In genomic region chr2:30807147-30807647, GRCm38 (mm10) we compare ENCODE assay signal across 7 mouse cellular contexts. TPM values are rescaled to one million over a fixed set of nuclear protein-coding genes. Genes with fewer than 3 reads are reported as not detected.
DNase-seq lines count a peak whose midpoint lies in the region; ATAC-seq and TF ChIP-seq lines count a peak whose summit lies in the region.

No protein-coding gene starts in this region.

- TF ChIP-seq CTCF in spleen, adult 2 months (IDR thresholded peaks at IDR 0.05; ENCODE audit: extremely low read depth, insufficient read depth, insufficient read length, insufficient replicate concordance): no peak

- no peak overlapping the region for H3K27ac ChIP-seq in spleen, adult 2 months (ENCODE audit: insufficient read depth, low read length)
- peak overlapping the region; percentile 31; the same call in 1 of the 2 replicates for H3K27ac ChIP-seq in forebrain, embryonic 11.5 days (ENCODE audit: low read depth, low read length)
- no peak overlapping the region; the same call in 1 of the 2 replicates for H3K27ac ChIP-seq in liver, embryonic 11.5 days (ENCODE audit: low read depth, low read length)
- peak overlapping the region; percentile 62 for H3K27ac ChIP-seq in stomach, embryonic 16.5 days (ENCODE audit: low read length)

- peak overlapping the region; percentile 54 for H3K4me3 ChIP-seq in spleen, adult 2 months (ENCODE audit: extremely low read depth, insufficient read depth, insufficient read length)
- peak overlapping the region; percentile 86 for H3K4me3 ChIP-seq in forebrain, embryonic 11.5 days (ENCODE audit: low read depth, low read length)
- peak overlapping the region; percentile 78 for H3K4me3 ChIP-seq in liver, embryonic 11.5 days (ENCODE audit: low read depth, low read length)
- H3K4me3 ChIP-seq in stomach, embryonic 16.5 days (replicated peaks; ENCODE audit: low read length): peak overlapping the region; percentile 87

- no peak for TF ChIP-seq POLR2A in spleen, adult 2 months (IDR thresholded peaks at IDR 0.05; ENCODE audit: low read depth, low read length)

- peaks cover 8% of the 10 kb centered on the region; the same call in 1 of the 2 replicates for H3K4me1 ChIP-seq in spleen, adult 2 months (ENCODE audit: control insufficient read depth, insufficient read depth, insufficient read length)
- H3K4me1 ChIP-seq in forebrain, embryonic 11.5 days (replicated peaks; ENCODE audit: control insufficient read depth, insufficient read depth, low read length): peaks cover 11% of the 10 kb centered on the region; the same call in 1 of the 2 replicates
- H3K4me1 ChIP-seq in liver, embryonic 11.5 days (replicated peaks; ENCODE audit: control insufficient read depth, insufficient read depth, low read length): peaks cover 14% of the 10 kb centered on the region
- H3K4me1 ChIP-seq in stomach, embryonic 16.5 days (ENCODE audit: control insufficient read depth, insufficient read depth, low read length): peaks cover 10% of the 10 kb centered on the region; the same call in 1 of the 2 replicates

- H3K4me2 ChIP-seq in forebrain, embryonic 11.5 days (ENCODE audit: low read depth, low read length, severe bottlenecking): peak overlapping the region; percentile 95
- H3K4me2 ChIP-seq in liver, embryonic 11.5 days: peak overlapping the region; percentile 69
- H3K4me2 ChIP-seq in stomach, embryonic 16.5 days (ENCODE audit: low read depth, low read length): peak overlapping the region; percentile 85

- H3K36me3 ChIP-seq in spleen, adult 2 months (ENCODE audit: control insufficient read depth, insufficient read depth, low read length): no peaks in the 10 kb centered on the region
- H3K36me3 ChIP-seq in forebrain, embryonic 11.5 days (ENCODE audit: control insufficient read depth, insufficient read depth, low read length): no peaks in the 10 kb centered on the region; the same call in 1 of the 2 replicates
- peaks cover 11% of the 10 kb centered on the region; the same call in 1 of the 2 replicates for H3K36me3 ChIP-seq in liver, embryonic 11.5 days (ENCODE audit: control insufficient read depth, insufficient read depth, low read length)
- H3K36me3 ChIP-seq in stomach, embryonic 16.5 days (ENCODE audit: control insufficient read depth, insufficient read depth, low read length): no peaks in the 10 kb centered on the region

- 8% methylated on average over 28 of the region's 28 CpGs for WGBS in spleen, adult 2 months
- WGBS in forebrain, embryonic 11.5 days: 6% methylated on average over 28 of the region's 28 CpGs
- WGBS in liver, embryonic 11.5 days: 9% methylated on average over 28 of the region's 28 CpGs
- 6% methylated on average over 28 of the region's 28 CpGs for WGBS in stomach, embryonic 16.5 days

- no peaks in the 10 kb centered on the region for H3K9me3 ChIP-seq in forebrain, embryonic 11.5 days (ENCODE audit: control insufficient read depth, low read length)
- no peaks in the 10 kb centered on the region for H3K9me3 ChIP-seq in liver, embryonic 11.5 days (ENCODE audit: control insufficient read depth, low read length)
- no peaks in the 10 kb centered on the region for H3K9me3 ChIP-seq in stomach, embryonic 16.5 days (replicated peaks; ENCODE audit: control insufficient read depth, low read length)

- H3K27me3 ChIP-seq in spleen, adult 2 months (ENCODE audit: control insufficient read depth, insufficient read depth, low read length): no peaks in the 10 kb centered on the region
- H3K27me3 ChIP-seq in forebrain, embryonic 11.5 days (ENCODE audit: control insufficient read depth, insufficient read depth, low read length): peaks cover under 1% of the 10 kb centered on the region
- peaks cover 13% of the 10 kb centered on the region for H3K27me3 ChIP-seq in liver, embryonic 11.5 days (replicated peaks; ENCODE audit: control insufficient read depth, insufficient read depth, low read length)
- H3K27me3 ChIP-seq in stomach, embryonic 16.5 days (ENCODE audit: control insufficient read depth, insufficient read depth, low read length): no peaks in the 10 kb centered on the region

- ATAC-seq in forebrain, embryonic 11.5 days (replicated peaks; ENCODE audit: low FRiP score): no peak; the same call in 1 of the 2 replicates
- 0 out of 2 replicates have a peak, but pooled peaks have one; percentile 24 for ATAC-seq in liver, embryonic 11.5 days (replicated peaks; ENCODE audit: low FRiP score)
- peak; percentile 6 for ATAC-seq in stomach, embryonic 16.5 days (ENCODE audit: insufficient read depth, low FRiP score)

- no peak for DNase-seq in spleen, adult 2 months (ENCODE audit: low read depth in 1 of 2, low spot score in 2 of 2)
- DNase-seq in spleen, postnatal 10 days (ENCODE audit: low spot score in 2 of 2): no peak
- DNase-seq in forebrain, embryonic 11.5 days (ENCODE audit: low spot score): peak; percentile 72
- no peak for DNase-seq in liver, embryonic 11.5 days (ENCODE audit: low spot score)
- DNase-seq in spleen, postnatal 4 days (ENCODE audit: low spot score in 2 of 2): no peak
- no peak for DNase-seq in cerebellum, adult 9-11 months

- H3K9ac ChIP-seq in forebrain, embryonic 11.5 days (ENCODE audit: low read length): peak overlapping the region; percentile 65
- H3K9ac ChIP-seq in liver, embryonic 11.5 days (ENCODE audit: low read depth, low read length): peak overlapping the region; percentile 63
- H3K9ac ChIP-seq in stomach, embryonic 16.5 days (ENCODE audit: low read length): peak overlapping the region; percentile 83

RNA-seq across cellular contexts. Expression of gene Ntmt1, which starts 0.4 kb away (rescaled TPM):
- polyA plus RNA-seq in spleen, adult 2 months (2012; rRNA removed): 16.6 and 21.7 TPM in 2 replicates
- 102 and 118 TPM in 2 replicates for polyA plus RNA-seq in forebrain, embryonic 11.5 days (2014; fragmentation: Nextera tagmentation; extraction: Ambion mirVana)
- 75.9 and 85.2 TPM in 2 replicates for polyA plus RNA-seq in liver, embryonic 11.5 days (2014; fragmentation: Nextera tagmentation; extraction: Ambion mirVana)
- 71.5 and 80.0 TPM in 2 replicates for polyA plus RNA-seq in stomach, embryonic 16.5 days (2015; fragmentation: Nextera tagmentation; extraction: Ambion mirVana)

RNA-seq across cellular contexts. Expression of gene 1700001O22Rik, which starts 3.7 kb away (rescaled TPM):
- polyA plus RNA-seq in spleen, adult 2 months (2012; rRNA removed): 0.46 and 0.67 TPM in 2 replicates
- polyA plus RNA-seq in forebrain, embryonic 11.5 days (2014; fragmentation: Nextera tagmentation; extraction: Ambion mirVana): 4.2 and 4.6 TPM in 2 replicates
- 0.40 and 0.75 TPM in 2 replicates for polyA plus RNA-seq in liver, embryonic 11.5 days (2014; fragmentation: Nextera tagmentation; extraction: Ambion mirVana)
- 1.5 and 1.7 TPM in 2 replicates for polyA plus RNA-seq in stomach, embryonic 16.5 days (2015; fragmentation: Nextera tagmentation; extraction: Ambion mirVana)

RNA-seq across cellular contexts. Expression of gene Asb6, which starts 22.9 kb away (rescaled TPM):
- 51.5 and 61.7 TPM in 2 replicates for polyA plus RNA-seq in spleen, adult 2 months (2012; rRNA removed)
- 41.9 and 42.5 TPM in 2 replicates for polyA plus RNA-seq in forebrain, embryonic 11.5 days (2014; fragmentation: Nextera tagmentation; extraction: Ambion mirVana)
- polyA plus RNA-seq in liver, embryonic 11.5 days (2014; fragmentation: Nextera tagmentation; extraction: Ambion mirVana): 44.2 and 45.6 TPM in 2 replicates
- 28.0 and 30.0 TPM in 2 replicates for polyA plus RNA-seq in stomach, embryonic 16.5 days (2015; fragmentation: Nextera tagmentation; extraction: Ambion mirVana)

RNA-seq across cellular contexts. Expression of gene Prrx2, which starts 27.6 kb away (rescaled TPM):
- polyA plus RNA-seq in spleen, adult 2 months (2012; rRNA removed): 14.7 and 16.8 TPM in 2 replicates
- polyA plus RNA-seq in forebrain, embryonic 11.5 days (2014; fragmentation: Nextera tagmentation; extraction: Ambion mirVana): 30.8 and 33.6 TPM in 2 replicates
- polyA plus RNA-seq in liver, embryonic 11.5 days (2014; fragmentation: Nextera tagmentation; extraction: Ambion mirVana): 8.2 and 9.4 TPM in 2 replicates
- polyA plus RNA-seq in stomach, embryonic 16.5 days (2015; fragmentation: Nextera tagmentation; extraction: Ambion mirVana): 3.5 and 3.9 TPM in 2 replicates

Comparison
In these comparisons a context has a peak if more than half of its experiments do, and no peak if none do; other contexts are left out.
1. H3K27ac ChIP-seq: peak in forebrain, embryonic 11.5 days (single experiment) and stomach, embryonic 16.5 days (single experiment); none in spleen, adult 2 months (single experiment) and liver, embryonic 11.5 days (single experiment).
2. Peak in every context shown above with its lines, with median percentiles within 50 percentile points of each other: H3K4me3 ChIP-seq, H3K4me2 ChIP-seq and H3K9ac ChIP-seq.